Mouse (Mus musculus) hematopoietic stem cell, adult 5-6 weeks (primary cell): Measurements from ENCODE around the gene Trp53tg5. TPM values are rescaled to one million over a fixed set of nuclear protein-coding genes. Genes with fewer than 3 reads are reported as not detected.

Experiments used
- ATAC-seq, 2 experiments: fragments of 125-278 bp in 1 of 2; replicated peaks in 1 of 2; 2 replicates each; pipeline ENCODE4 v1.8.0; 2016 to 2017; ENCODE audit warnings: inconsistent platforms in 2 of 2, mild to moderate bottlenecking in 2 of 2, moderate number of reproducible peaks in 2 of 2, low read depth in 1 of 2, moderate TSS enrichment in 1 of 2; ENCODE audit not compliant: low FRiP score in 2 of 2, poor library complexity in 2 of 2, severe bottlenecking in 2 of 2, insufficient read depth in 1 of 2, low TSS enrichment in 1 of 2
- total RNA-seq: library from RNA; stranded (forward); fragments of 172-1452, 232-1000 nt; gene quantifications from 2 replicates; pipeline ENCODE4 v1.2.3, GENCODE M21; 2017

Trp53tg5 gene
- total RNA-seq, 1 experiment from 2014 or later = not detected

DNA sequence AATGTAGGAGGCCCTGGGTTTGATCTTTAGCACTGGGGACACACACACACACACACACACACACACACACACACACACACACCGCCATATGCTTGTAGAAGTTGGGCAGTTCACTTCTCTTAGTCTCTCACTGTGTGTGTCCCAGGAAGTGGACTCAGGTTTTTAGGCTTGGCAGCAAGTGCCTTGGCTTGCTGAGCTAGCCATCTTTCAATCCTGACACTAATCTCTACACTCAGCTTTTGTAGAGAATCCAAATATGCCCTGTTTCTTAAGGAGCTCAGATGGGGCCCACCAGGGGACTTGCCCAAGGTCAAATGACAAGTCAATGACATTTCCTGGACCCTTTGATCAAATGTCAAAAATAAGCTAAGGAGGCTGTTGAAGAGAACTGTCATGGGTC, 17.1 kb downstream of the Trp53tg5 start:
- ATAC-seq = no peak

DNA sequence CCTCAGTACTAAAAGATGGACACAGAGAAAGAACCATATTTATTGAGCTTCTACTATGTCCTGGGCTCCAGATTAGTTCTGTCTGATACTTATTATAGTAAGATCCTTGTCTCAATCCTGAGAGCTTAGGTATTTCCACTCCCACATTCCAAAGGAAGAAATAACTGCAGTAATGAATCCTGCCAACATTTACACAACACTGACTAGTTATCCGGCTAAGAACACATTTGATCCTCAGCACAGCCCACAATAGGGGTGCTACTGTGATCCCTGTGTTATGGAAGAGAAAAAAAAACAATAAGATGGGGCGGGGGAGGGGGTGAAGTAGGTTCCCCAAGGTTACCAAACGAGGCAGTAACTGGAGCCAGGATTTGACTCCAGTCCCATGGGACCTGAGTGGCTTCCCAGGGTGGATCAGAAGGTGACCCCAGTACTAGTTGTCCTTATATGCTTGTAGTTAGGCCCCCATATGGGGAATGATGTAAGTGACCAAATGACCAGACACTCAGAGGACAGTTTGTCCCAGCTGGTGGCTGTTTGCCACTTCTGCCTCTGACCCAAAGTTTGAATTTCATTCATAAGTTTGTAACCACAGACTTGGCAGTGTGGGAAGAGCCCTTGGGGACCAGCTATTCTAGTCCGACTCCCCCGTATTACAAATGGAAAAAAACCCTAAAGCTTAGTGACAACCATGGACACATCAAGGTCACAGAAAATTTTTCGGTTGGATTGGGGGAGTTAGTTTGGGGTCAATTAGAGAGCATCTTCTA, 17.9 kb downstream of the Trp53tg5 start:
- no peak for ATAC-seq

DNA sequence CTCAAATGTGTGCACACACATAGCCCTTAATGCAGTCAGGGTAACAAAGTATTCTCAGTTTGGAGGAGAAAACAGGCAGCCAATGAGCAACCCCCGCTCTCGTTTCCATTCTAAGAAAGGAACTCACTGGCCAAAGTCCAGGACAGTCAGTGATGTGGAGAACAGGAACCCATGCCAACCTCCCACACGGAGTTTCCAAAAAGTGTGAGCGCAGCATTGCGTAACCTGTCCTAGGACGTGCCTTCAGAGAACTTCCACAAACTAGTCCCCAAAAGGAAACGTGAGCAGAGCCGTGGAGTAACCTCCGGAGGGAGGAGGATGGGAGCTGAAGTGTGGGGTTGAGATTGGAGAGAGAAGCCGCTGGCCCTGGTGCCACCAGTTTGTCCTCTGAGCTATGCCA, 18.7 kb downstream of the Trp53tg5 start:
- ATAC-seq = no peak

DNA sequence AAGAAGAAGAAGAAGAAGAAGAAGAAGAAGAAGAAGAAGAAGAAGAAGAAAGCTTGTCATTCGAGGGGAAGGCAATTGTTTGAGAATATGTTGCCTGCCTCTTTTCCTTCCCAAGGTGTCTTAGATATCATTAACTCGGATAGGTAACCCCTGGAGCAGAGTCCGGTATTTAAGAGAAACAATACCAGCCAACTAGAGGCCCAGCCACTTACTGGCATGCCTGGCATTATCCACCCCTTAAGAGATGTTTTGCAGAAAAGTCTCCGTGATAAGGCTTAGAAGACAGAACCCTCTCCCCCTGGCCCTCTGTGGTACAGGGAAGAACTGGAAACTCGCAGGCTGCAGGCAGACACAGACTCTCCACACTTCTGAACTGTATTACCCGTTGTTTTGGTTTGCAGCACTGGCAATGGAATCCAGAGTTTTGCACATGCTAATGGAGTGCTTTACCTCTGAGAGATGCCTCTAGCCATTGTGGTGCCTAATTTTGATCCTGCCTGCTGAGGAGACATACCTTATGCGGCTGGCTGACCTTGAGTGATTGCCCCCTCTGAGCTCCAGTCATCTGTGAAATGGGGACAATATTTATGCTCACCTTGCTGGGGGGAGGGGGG, 19.5 kb downstream of the Trp53tg5 start:
- ATAC-seq = no peak

- ATAC-seq = no peak
These were observed 20.3 kb downstream of the Trp53tg5 start for GRCm38 (mm10) chr2:164453047-164453757.

GRCm38 (mm10) chr2:164452000-164452676, 21.4 kb downstream of the Trp53tg5 start:
- ATAC-seq = 0 out of 4 replicates have a peak, but pooled peaks of 1 of the 2 experiments have one; percentile 32

- no peak for ATAC-seq
These were observed 24.0 kb downstream of the Trp53tg5 start for GRCm38 (mm10) chr2:164449341-164450042.

DNA sequence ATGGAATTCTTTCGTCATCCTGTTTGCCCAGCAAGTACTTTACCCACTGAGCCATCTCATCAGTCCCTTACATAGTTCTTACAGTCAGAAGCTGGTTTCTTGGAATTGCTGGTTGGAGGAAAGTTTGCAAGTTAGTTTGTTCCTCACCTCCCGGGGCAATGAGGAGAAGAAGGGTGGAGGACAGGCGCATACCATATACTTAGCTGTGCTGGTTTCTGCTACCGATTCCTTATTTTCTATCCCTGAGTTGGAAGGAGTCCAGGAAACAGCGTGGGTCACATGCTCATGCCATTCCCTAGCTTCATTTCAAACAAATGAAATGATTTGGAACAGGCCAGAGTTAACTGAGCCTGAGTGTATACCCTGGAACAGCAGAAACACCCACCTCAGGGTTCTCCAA, 24.6 kb downstream of the Trp53tg5 start:
- ATAC-seq = no peak

- ATAC-seq = no peak
These were observed 25.4 kb downstream of the Trp53tg5 start for GRCm38 (mm10) chr2:164448140-164448539.

DNA sequence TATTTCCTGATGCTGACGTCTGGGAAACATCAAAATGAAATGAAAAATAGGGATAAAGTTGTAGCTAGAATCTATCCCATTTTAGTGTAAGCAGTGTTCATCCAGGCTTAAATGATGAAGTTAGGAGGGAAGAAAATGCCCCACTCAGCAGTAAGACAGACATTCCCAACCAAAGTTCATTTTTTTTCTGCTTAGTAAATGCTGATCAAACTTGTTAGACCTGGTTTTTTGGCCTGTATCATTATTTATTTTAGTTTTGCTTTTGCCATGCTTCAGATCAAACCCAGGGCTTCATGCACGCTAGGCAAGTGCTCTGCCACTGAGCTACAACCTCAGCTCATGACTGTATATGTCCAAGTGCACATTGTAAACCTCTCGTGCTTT, 27.4 kb downstream of the Trp53tg5 start:
- no peak for ATAC-seq

DNA sequence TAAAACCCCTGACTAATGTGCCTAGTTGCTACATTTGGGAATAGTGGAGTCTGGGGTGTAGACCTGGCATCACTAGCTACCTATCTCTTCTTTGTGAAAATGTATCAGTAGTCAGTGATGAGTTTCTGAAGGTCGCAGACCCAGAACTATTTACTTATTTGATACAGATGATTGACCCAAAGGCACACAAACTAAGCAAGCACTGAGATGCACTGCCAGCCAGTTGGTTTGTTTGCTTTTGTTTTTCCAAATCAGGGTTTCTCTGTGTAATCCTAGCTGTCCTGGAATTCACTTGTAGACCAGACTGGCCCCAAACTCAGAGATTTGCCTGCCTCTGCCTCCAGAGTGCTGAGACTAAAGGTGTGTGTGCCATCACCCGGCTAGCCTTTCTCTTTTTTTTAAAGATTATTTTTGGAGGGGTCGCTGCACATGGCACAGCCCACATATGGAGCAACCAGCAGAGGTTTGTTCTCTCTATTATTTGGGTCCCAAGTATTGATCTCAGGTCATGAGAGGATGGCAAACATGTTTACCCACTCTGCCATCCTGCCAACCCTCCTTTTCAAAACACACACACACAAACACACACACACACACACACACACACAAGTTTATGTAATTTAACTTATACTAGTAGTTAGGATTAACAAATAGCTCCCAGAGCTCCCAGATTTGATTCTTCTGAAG, 28.0 kb downstream of the Trp53tg5 start:
- no peak for ATAC-seq

GRCm38 (mm10) chr2:164444701-164445100, 28.8 kb downstream of the Trp53tg5 start:
- no peak for ATAC-seq

DNA sequence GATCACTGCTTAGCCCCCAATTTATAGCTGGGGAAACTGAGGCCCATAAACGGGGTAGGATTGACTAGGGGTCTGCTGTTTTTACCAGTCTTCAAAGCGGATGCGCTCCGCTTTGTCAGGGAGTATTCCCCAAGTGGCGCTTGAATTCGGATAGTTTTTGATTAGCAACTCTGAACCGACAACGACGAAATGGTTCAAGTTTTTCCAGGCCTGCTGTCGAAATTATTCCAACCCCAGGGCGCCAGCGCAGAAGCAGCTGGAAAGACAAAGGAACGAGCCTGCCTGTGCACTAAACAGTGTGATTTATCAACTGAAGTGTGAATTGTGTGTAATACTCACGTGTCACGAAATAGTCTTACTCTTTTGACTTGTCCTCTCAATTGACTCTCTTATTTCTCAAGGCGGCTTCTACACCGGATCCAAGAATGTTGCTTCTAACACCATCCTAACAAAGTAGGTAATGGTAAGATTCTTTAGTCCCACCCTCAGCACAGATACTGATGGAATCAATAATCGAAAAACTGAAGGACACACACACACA, 30.0 kb downstream of the Trp53tg5 start, which contains the start of gene Sdc4:
Sdc4 (minus strand) TSS at position 428 of the 541 bp plus-strand sequence.
- ATAC-seq = no peak

DNA sequence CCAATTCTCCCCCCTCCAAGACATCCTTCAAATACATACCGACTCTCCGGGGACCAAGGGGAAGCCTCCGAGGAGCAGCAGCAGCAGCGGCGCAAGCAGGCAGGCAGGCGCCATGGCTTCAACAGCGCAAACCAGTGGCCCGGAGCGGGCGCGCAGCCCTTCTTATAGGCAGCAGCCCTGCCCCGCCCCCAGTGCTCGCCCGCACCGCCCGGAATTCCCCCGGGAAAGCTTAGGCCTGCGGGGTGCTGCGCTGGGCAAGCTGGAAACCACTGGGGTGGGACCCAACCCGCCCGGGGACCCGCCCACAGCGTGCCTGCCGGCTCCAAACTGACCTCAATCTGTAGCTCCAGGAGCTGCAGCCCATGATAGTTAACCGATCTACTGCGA, 30.5 kb downstream of the Trp53tg5 start:
- ATAC-seq = peak in 1 of 2 experiments; percentile 35; a peak in 1 of 4 replicates

GRCm38 (mm10) chr2:164442315-164443050, 31.0 kb downstream of the Trp53tg5 start:
- no peak for ATAC-seq

GRCm38 (mm10) chr2:164441731-164442130, 31.8 kb downstream of the Trp53tg5 start:
- no peak for ATAC-seq
